Mouse (Mus musculus): Measurements from ENCODE around the gene Rpl5.

GRCm38 (mm10) chr5:107909668-107910067, 9.4 kb downstream of the Rpl5 start:
- TF ChIP-seq POLR2A (IDR thresholded peaks at IDR 0.05; ENCODE audit: low read depth, low read length) (no peak), CTCF (IDR thresholded peaks at IDR 0.05; ENCODE audit: extremely low read depth, insufficient read length, insufficient replicate concordance, low read depth, low read length) (no peak)

All from small intestine, adult 2 months (tissue).